Mouse (Mus musculus) ES-E14 (cell line): Measurements from ENCODE around the gene Pkm. TPM values are rescaled to one million over a fixed set of nuclear protein-coding genes. Genes with fewer than 3 reads are reported as not detected.

Source experiments
- DNase-seq: peaks from one replicate; pipeline ENCODE4 v3.0.0-alpha.2; 2013; ENCODE audit warnings: low read depth, low spot score
- H3K27ac ChIP-seq: 2 replicates; pipeline ENCODE4 v1.5.1; 2012; ENCODE audit warnings: low read depth, mild to moderate bottlenecking, low read length, moderate library complexity, mixed read lengths; ENCODE audit not compliant: poor library complexity, insufficient read depth, severe bottlenecking
- H3K36me3 ChIP-seq: 2 replicates; pipeline ENCODE4 v1.6.1; 2012; ENCODE audit warnings: mild to moderate bottlenecking, low read length, moderate library complexity, mixed read lengths; ENCODE audit not compliant: control insufficient read depth, poor library complexity, insufficient read depth, severe bottlenecking
- H3K4me1 ChIP-seq, 2 experiments: fragments of 150-350 bp in 1 of 2; sonication (generic) in 1 of 2; 2 replicates each; pipeline ENCODE4 v1.6.1; 2012; ENCODE audit warnings: low read length in 2 of 2, mild to moderate bottlenecking in 1 of 2, mixed read lengths in 1 of 2; ENCODE audit not compliant: control insufficient read depth in 2 of 2, insufficient read depth in 2 of 2, poor library complexity in 1 of 2
- H3K4me3 ChIP-seq, 2 experiments: fragments of 150-350 bp in 1 of 2; sonication (generic) in 1 of 2; 2 replicates each; pipeline ENCODE4 v1.5.1; 2012; ENCODE audit warnings: low read length in 2 of 2, low read depth in 1 of 2, mild to moderate bottlenecking in 1 of 2, mixed read lengths in 1 of 2; ENCODE audit not compliant: insufficient read depth in 1 of 2, poor library complexity in 1 of 2, severe bottlenecking in 1 of 2
- H3K9ac ChIP-seq: 2 replicates; pipeline ENCODE4 v1.6.1; 2012; ENCODE audit warnings: low read depth, mild to moderate bottlenecking, low read length, mixed read lengths; ENCODE audit not compliant: poor library complexity, insufficient read depth, severe bottlenecking
- H3K9me3 ChIP-seq: fragments of 150-350 bp; sonication (generic); 2 replicates; pipeline ENCODE4 v1.6.1; 2012; ENCODE audit warnings: low read depth, mild to moderate bottlenecking, low read length; ENCODE audit not compliant: control insufficient read depth, insufficient read depth
- CHD2 ChIP-seq: IDR thresholded peaks from 2 replicates; pipeline ENCODE4 v1.6.1; 2014; ENCODE audit warnings: mild to moderate bottlenecking, low read depth, low read length, inconsistent platforms
- HCFC1 ChIP-seq: IDR thresholded peaks from 2 replicates; pipeline ENCODE4 v1.6.1; 2012; ENCODE audit warnings: low read length, inconsistent platforms, borderline replicate concordance; ENCODE audit not compliant: insufficient read depth
- MAFK ChIP-seq: IDR thresholded peaks from 2 replicates; pipeline ENCODE4 v1.6.1; 2014; ENCODE audit warnings: mild to moderate bottlenecking, low read depth, low read length, inconsistent platforms; ENCODE audit not compliant: insufficient read depth
- ZC3H11A ChIP-seq: IDR thresholded peaks from 2 replicates; pipeline ENCODE4 v1.6.1; 2012; ENCODE audit warnings: low read depth, mild to moderate bottlenecking, inconsistent platforms, low read length, borderline replicate concordance
- ZNF384 ChIP-seq: IDR thresholded peaks from 2 replicates; pipeline ENCODE4 v1.6.1; 2012; ENCODE audit warnings: low read depth, low read length, inconsistent platforms
- in situ Hi-C, 2 experiments: fragments of 600-800 bp; cut with MboI; formaldehyde crosslinking; loops; one replicate each; pipeline ENCODE4 v1.15.1; 2025; ENCODE audit warnings: low sequenced_read_pairs in 2 of 2, inconsistent platforms in 1 of 2; ENCODE audit not compliant: unreplicated experiment in 2 of 2
- total RNA-seq: library from RNA; depleted of rRNA; stranded (reverse); fragments of 300-350 nt; gene quantifications from 2 replicates; pipeline ENCODE4 v1.2.3, GENCODE M21; 2012

The Pkm gene
- total RNA-seq, 1 experiment = 2,243 TPM

DNA sequence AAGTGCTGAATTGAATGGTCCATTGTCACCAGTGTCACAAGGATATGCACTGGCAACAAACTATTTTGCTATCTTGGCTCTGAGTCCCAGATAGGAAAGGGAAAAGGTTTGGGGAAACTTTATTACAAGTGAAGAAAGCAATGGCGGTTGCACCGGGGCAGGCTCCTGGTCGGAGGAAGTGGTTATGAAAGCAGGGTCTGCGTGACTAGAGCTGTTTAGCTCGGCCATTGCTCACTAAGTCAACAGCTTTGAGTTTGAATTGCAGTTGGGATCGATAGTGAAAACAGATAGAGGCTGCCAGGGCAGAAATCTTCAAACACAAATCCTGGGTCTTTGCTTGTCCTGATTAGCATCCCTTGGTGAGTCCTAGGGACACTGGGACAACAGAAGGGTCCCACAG, 11.7 kb downstream of the Pkm start:
- Histone ChIP-seq H3K4me1 (peaks cover 0 to 9% of the 10 kb centered on the region in 2 experiments; a peak in 2 of 4 replicates), H3K27ac (no peak overlapping the region), H3K4me3 (no peak overlapping the region), H3K9ac (no peak overlapping the region), H3K36me3 (peaks cover 91% of the 10 kb centered on the region), H3K9me3 (no peaks in the 10 kb centered on the region)
- no peak for DNase-seq
- in situ Hi-C loops = no loop called here
- TF ChIP-seq ZNF384 (no peak), ZC3H11A (no peak), HCFC1 (no peak), MAFK (no peak), CHD2 (no peak)

DNA sequence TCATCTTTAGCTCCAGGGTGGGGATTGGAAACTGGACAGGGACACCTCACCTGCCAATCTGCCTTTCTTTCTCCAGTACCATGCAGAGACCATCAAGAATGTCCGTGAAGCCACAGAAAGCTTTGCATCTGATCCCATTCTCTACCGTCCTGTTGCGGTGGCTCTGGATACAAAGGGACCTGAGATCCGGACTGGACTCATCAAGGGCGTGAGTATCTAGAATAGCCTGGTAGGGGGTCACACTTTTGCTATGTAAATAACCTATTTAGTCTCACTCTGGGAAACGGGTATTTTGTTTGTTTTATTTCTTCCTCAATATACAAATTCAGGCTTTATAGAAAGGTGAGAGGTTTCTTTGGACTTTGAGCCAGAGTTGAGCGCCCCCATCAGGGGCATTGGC, 12.3 kb downstream of the Pkm start:
- H3K27ac ChIP-seq = no peak overlapping the region
- H3K4me3 ChIP-seq = no peak overlapping the region
- in situ Hi-C loops = no loop called here
- no peak for TF ChIP-seq ZC3H11A
- no peak for TF ChIP-seq ZNF384
- TF ChIP-seq CHD2 = no peak
- no peak for TF ChIP-seq HCFC1
- no peak for TF ChIP-seq MAFK
- no peak for DNase-seq
- H3K9me3 ChIP-seq = no peaks in the 10 kb centered on the region
- no peak overlapping the region for H3K9ac ChIP-seq
- peaks cover 0 to 5% of the 10 kb centered on the region in 2 experiments; a peak in 2 of 4 replicates for H3K4me1 ChIP-seq
- H3K36me3 ChIP-seq = peaks cover 87% of the 10 kb centered on the region

DNA sequence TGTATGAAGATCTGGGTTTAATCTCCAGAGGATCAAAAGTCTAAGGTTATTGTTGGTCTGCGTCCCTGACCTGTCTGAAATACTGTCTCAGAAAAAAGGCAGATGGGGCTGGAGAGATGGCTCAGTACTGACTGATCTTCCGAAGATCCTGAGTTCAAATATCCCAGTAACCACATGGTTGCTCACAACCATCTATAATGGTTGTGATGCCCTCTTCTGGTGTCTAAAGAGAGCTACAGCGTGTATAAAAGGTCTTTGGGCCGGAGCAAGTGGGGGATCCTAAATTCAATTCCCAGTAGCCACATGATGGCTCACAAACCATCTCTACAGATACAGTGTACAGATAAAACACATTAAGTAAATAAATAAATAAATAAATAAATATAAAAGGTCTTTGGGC, 13.0 kb downstream of the Pkm start:
- Histone ChIP-seq H3K9ac (no peak overlapping the region), H3K4me3 (no peak overlapping the region), H3K9me3 (no peaks in the 10 kb centered on the region), H3K4me1 (peaks cover 0 to 4% of the 10 kb centered on the region in 2 experiments; a peak in 1 of 4 replicates), H3K36me3 (peaks cover 86% of the 10 kb centered on the region), H3K27ac (no peak overlapping the region)
- no peak for DNase-seq
- in situ Hi-C loops = no loop called here
- no peak for TF ChIP-seq HCFC1
- TF ChIP-seq ZNF384 = no peak
- TF ChIP-seq MAFK = no peak
- TF ChIP-seq ZC3H11A = no peak
- TF ChIP-seq CHD2 = no peak

DNA sequence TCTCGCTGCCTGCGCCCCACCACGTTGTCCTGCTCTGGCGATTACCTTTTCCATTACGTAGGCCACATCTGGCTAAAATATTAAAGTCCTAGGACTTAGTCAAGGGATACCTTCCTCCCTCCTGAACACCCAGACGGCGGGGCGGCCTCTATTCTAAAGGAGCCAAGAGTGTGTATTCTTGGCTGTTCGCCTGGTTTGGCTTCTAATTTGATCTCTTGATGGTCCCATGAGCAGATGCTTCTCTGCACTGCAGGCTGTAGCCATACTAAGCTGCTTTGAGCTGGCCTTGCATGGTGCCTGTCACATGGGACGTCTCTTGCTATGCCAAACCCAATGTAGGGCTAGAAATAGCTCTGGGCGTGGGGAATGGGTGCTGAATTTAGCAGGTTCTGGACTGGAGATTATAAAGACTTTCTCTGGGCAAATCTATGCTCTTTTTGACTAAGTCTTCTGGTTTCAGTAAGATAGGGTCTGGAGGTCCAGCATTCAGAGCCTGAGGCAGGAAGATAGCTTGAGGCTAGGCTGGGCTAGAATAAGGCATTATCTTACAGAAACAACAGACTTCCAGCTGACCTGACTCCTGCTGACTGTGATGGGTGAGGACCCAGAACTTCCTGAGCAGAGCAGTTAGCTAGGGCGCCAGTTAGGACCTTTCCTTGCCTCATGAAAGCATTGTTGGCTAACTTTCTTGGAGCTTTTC, 16.2 kb downstream of the Pkm start:
- H3K4me1 ChIP-seq = no peaks in the 10 kb centered on the region; a peak in 1 of 4 replicates
- H3K4me3 ChIP-seq = no peak overlapping the region
- TF ChIP-seq ZC3H11A (no peak), HCFC1 (no peak), ZNF384 (no peak), CHD2 (no peak), MAFK (no peak)
- no peak for DNase-seq
- H3K9ac ChIP-seq = no peak overlapping the region
- peaks cover 80% of the 10 kb centered on the region for H3K36me3 ChIP-seq
- in situ Hi-C loops = no loop called here
- no peak overlapping the region for H3K27ac ChIP-seq
- no peaks in the 10 kb centered on the region for H3K9me3 ChIP-seq
